Mouse (Mus musculus) thymus, adult 2 months (tissue): Measurements from ENCODE around the gene Steap2.

ENCODE experiments used
- CTCF ChIP-seq: fragments of 200-500 bp; IDR thresholded peaks from 2 replicates; pipeline ENCODE4 v1.5.1; 2012; ENCODE audit warnings: mild to moderate bottlenecking, control low read depth, low read length, moderate library complexity, borderline replicate concordance; ENCODE audit not compliant: control insufficient read depth, poor library complexity, insufficient read depth; ENCODE audit errors: extremely low read depth
- POLR2A ChIP-seq: fragments of 200-500 bp; IDR thresholded peaks from 2 replicates; pipeline ENCODE4 v1.6.1; 2012; ENCODE audit warnings: mild to moderate bottlenecking, low read length, control low read depth, moderate library complexity; ENCODE audit not compliant: control insufficient read depth, poor library complexity, insufficient read depth; ENCODE audit errors: extremely low read depth

DNA sequence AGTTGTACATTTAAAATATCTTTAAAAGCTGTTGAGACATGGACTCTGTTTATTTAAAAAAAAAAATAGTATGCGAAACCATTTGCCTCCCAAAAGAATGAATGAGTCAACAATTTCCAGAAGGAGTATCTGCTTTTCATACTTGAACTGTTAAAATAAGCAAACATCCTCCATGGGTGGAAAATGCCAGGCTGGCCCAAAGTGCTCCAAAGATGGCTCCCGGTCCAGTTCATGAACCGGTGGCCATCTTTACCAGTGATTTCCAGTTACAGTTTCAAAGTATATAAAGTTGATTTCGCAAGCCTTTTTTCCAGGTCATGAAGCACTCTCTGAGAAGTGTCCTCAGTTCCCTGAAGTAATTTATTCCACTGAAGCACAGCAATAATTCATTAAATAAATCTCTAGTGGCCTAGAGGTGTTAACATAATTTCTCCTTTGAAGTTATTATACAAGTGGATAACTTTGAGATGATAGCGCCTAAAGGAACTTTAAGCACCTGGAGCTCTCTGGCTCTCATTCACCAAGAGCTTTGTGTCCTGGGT is 1.1 kb upstream of the Steap2 start:
- TF ChIP-seq CTCF (no peak), POLR2A (no peak)
